Mouse (Mus musculus) ovary, postnatal 36 days (tissue): ENCODE results near the gene Gtf2ird2.

Experiments
- DNase-seq: peaks from one replicate; pipeline ENCODE4 v3.0.0; 2022; ENCODE audit warnings: low spot score, mixed read lengths

Gene Gtf2ird2

DNA sequence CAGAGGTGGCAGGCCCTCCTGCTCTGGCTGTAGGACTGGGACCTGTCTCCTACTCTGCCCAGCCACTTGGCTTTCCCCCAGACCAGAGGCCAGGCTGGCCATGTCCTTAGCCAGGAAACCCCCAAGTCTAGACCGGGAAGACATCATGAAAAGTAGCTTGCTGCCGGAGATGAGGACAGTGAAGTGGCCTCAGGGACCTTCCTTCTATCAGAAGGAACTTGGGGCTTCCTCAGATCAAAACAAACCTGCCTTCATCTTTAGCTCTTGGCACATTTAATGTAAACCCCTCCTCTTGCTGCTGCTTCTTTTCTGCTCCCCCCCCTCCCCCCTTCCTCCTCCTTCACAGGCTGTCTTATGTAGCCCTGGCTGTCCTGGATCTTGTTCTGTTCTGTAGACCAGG lies 50.4 kb downstream of the Gtf2ird2 start:
- DNase-seq: no peak

GRCm38 (mm10) chr5:134235111-134235510 lies 51.3 kb downstream of the Gtf2ird2 start:
- no peak for DNase-seq

GRCm38 (mm10) chr5:134236241-134236640 lies 52.4 kb downstream of the Gtf2ird2 start:
- DNase-seq: no peak

GRCm38 (mm10) chr5:134236796-134237195 lies 53.0 kb downstream of the Gtf2ird2 start:
- no peak for DNase-seq

- DNase-seq: no peak
Measured at GRCm38 (mm10) chr5:134237508-134237907, 53.7 kb downstream of the Gtf2ird2 start.

DNA sequence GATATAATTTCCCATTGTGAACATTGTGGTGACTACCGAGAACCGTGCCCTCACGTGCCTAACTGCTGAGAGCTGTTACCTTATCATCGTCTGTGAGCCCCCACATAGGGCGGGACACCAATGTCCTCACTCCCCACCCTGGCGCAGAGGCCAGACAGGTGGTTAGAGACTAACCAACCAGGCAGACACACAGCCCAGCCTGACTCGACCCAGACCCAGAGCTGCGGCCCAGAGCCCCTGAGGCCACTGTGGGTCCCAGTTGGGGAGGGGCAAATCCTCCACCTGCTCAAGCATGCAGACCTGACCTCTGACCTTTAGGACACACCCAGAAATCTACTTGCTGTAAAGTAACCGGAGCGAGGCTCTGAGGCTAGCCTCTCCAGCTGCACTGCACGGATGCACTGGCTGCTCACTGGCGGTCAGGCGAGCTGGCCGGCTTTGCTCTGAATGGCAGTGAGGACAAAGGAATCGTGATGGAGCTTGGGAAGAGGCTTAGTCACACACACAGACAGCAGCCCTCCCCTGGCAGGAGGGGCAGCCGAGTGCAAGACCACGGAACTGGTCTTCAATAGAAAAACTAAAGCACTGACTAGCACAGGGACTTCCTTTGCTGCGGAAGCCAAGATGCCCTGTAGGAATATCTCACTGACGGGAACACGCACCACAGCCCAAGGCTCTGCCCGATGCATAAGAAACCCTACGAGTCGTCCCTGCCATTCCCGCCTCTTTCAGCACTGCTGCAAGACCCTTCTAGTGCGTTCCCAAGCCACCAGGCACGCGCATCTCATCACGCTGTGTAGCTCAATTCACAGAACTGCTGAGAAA lies 54.3 kb downstream of the Gtf2ird2 start:
- no peak for DNase-seq

DNA sequence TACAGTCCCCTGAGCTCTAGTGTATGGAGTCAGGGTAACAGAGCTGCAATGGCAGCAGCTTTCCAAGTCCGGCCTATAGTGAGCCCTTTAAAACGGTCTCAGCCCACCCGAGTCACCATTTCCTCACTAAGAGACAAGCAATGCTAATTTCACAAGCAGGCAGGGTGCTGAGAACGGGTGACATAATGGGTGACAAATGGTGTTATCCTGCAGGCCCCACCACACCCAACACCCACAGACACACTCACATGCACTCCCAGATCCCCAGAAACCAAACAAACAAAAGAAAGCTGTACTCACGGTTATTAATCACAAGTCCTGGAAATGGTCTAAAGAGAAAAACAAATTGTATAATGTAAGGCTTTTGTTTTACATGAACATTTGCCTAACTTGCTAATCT lies 58.0 kb downstream of the Gtf2ird2 start:
- no peak for DNase-seq

GRCm38 (mm10) chr5:134243661-134244436 lies 60.0 kb downstream of the Gtf2ird2 start:
- no peak for DNase-seq

DNA sequence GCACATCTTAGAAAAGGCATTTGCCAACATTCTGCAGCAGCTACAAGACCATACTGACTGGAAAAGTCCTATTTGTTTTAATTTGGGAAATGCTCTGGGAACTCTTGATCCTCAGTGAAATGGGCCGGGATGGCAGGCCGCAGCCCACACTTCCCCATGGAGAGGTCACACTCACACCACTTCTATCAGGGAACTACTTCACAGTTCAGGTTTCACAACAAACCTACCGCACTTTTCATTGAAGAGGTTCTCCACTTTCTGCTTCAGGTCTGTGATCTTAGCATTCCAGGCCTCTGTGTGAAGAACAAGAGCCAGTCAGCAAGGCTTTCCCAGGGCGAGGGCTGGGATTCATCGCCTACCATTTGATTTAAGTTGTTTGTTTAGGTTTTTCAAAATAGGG lies 61.1 kb downstream of the Gtf2ird2 start:
- DNase-seq: no peak

DNA sequence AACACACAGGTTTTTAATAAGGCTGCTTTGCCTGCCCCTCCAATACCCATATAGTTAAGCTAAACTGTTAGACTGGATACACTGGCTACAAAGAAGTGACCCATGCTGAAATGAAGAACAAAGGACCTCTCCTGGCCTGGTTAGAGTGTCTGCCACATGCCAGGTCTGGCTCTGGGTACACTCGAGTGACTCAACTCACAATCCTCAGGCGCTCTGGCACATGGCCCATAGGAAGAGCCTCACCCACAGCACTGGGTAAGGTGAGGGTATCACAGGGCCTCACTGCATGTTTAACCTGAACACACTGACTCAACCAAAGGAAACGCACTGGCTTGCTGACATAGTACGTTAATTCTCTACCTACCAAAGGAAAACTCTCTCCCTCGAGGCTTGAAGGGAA lies 62.3 kb downstream of the Gtf2ird2 start:
- DNase-seq: no peak

DNA sequence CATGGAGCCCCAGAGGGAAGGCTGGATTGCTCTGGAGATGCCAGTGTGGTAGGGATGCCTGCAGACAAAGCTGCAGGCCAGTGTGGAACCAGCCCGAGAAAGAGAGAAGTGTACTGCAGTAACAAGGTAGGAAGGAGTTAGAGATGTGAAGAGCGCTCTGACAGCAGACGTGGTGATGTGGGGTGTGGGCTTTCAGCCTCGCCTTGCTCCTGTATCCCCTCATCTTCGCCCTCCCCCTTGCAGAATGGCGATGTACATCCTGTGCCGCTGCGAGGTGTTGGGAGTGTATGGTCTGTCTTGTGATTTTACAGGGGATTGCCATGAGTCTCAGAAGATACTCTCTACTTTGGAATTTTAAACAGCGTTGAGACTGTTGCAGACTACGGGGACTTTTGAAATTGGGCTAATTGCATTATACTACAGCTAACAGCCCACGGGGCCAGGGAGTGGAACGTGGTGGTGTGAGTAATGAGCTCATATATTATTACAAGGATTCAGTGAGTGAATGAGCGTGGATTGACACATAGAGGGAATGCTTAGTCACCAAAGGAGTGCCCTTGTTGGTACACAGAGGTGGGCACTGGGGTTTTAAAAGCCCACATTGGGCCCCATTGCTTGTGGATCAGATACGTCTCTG lies 64.9 kb downstream of the Gtf2ird2 start:
- no peak for DNase-seq

DNA sequence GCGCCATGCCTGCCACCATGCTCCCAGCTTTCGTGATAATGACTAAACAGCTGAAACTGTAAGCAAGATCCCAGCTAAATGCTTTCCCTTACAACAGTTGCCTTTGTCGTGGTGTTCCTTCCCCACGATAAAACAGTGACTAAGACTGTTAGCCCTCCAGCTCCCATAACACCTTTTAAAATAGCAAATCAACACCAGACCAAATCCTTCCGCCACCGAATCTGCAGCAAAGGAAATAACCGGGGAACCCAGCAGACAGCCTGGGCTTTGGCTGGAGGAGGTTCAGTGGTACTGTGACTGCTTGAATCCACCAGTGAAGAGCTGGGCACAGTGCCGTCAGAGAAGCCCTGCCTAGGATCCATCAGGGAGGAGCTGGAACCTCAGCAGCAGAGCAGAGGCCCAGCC lies 65.4 kb downstream of the Gtf2ird2 start:
- no peak for DNase-seq

DNA sequence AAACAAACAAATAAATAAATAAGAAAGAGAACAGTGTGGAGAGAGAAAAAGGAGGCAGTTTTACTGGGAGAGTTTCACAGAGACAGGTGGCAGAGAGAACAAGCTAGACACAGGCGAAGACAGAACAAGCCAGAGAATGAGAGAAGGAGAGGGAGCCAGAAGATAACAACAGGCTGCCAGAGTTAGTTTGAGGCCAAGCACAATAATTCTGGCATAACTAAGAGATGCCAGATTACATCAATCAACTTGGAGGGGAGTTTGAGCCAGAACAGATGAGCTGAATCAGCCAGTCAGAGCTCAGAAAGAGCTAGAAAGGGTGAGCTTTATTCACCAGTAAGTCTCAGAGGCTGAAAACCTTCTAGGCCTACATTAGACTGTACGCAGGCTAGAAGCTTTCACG lies 66.8 kb downstream of the Gtf2ird2 start:
- DNase-seq: no peak

DNA sequence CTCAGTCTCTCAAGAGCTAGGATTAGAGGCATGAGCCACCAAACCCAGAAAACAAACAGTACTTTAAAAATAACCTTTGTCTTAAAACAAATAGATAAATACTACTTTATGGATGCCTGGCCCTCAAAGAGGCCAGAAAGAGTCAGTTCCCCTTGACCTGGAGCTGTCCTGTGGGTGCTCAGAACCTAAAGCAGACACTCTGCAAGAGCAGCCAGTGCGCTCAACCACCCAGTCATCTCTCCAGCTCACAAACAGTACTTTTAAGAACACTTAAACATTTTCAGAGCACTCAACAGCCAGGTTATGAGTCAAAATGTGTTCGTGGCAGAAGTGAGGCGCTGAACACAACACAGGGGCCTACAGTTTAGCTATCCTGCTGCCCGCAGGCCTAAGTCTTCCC lies 67.3 kb downstream of the Gtf2ird2 start:
- DNase-seq: no peak

- DNase-seq: no peak
Measured at GRCm38 (mm10) chr5:134253806-134254205, 70.0 kb downstream of the Gtf2ird2 start.

DNA sequence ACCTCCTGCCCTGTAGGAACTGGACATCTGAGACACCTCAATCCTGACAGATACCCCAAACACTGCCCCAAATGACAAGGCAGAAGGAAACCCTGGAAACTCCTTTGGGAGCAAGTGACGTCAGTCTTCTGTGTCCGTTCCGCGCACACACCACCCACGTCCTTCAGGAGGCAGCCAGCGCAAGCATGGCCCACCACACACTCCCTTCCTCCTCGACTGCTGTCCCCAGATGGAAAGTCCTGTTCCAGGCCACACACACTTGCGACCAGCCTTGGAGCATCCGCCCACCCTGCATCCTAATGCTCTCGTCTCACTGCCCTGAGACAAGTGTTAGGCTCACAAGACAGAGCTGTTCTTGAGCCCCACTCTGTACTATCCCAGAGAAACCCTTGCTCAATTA lies 71.5 kb downstream of the Gtf2ird2 start:
- no peak for DNase-seq

GRCm38 (mm10) chr5:134257349-134258031 lies 73.7 kb downstream of the Gtf2ird2 start:
- DNase-seq: no peak

DNA sequence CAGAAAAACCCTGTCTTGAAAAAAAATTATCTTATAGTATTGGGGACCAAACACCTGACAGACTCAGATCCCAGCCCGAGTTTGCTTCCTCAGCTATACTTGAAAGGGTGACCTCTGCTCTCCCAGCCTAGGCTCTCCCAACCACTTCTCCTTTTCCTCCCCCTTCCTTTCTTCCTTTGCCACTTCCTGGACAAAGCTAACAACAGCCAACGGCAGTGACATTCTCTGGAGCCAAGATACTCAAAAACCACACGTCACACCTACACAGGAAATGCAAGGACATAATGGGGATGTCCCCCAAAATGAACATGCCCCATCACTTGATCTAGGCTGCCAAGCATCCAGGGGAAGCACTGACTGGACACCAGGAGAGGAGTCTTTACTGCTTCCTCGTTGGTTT lies 74.6 kb downstream of the Gtf2ird2 start:
- no peak for DNase-seq

DNA sequence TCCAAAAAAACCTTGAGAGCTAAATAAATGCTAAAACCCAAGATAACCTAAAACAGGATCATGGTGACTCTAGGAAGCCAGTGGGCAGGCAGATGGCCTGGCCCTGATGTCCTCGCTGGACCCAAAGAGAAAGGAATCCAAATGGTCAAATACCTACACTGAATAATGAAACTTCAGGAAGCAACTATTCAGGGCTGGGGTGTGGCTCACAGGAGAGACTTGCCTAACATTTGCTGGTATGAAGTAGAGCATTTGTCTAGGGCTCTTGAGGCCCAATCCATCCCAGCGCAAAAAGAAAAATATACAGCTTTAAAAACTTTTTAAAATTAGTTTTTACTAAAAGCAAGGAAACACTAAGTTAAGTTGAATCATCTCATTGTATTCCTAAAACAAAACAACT lies 75.1 kb downstream of the Gtf2ird2 start:
- no peak for DNase-seq

DNA sequence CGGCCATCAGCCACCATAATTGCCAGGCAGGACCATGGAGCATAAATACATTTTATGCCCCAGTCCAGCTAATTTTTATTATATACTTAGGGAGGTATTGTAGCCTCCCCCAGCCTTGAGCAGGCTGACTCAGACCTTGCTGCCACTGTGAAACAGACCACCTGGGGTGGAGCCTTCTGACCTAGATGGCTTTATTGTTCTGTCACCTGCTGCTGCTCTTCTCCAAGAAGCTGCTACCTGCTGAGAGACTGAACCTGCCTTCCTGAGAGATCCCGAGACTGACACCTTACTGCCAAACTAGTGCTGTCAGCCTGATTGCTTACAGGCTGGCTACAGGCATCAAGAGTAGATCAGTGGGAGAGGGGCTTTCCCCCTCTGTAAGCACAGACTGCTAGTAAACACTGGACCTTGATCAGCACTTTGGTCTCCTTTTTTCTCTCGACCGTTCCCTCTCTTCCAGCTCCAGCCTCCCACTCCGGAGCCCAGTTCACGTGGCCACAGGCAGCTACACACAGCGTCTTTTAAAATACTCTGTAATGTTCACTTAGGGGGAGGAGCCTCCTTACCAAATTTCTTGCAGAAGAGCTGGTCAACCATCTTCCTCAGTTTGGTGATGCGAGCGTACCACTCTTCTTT lies 76.3 kb downstream of the Gtf2ird2 start:
- no peak for DNase-seq

DNA sequence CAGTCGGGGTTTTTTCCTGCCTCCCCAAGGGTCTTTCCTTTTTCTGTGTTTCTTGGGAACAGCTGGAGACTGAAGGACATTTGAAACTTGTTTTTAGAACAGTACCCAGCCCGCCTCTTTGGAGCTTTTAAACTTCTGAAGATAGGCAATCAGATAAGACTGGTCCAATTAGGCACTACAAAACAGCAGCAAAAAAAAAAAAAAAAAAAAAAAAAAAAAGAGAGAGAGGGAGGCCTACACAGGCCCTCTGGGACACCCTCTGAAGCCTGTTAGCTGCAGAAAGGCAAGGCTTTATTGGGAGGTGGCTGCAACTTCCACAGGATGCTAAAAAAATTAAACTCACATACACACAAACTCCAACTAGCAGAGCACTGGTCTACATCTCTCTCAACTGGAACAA lies 82.1 kb downstream of the Gtf2ird2 start:
- DNase-seq: no peak

GRCm38 (mm10) chr5:134266404-134266803 lies 82.6 kb downstream of the Gtf2ird2 start:
- DNase-seq: no peak
